Mouse (Mus musculus): ENCODE data around the gene Thsd4. TPM values are rescaled to one million over a fixed set of nuclear protein-coding genes. Genes with fewer than 3 reads are reported as not detected.

Thsd4 gene
- total and polyA plus RNA-seq, 2 experiments = 0.70 to 0.92 TPM

DNA sequence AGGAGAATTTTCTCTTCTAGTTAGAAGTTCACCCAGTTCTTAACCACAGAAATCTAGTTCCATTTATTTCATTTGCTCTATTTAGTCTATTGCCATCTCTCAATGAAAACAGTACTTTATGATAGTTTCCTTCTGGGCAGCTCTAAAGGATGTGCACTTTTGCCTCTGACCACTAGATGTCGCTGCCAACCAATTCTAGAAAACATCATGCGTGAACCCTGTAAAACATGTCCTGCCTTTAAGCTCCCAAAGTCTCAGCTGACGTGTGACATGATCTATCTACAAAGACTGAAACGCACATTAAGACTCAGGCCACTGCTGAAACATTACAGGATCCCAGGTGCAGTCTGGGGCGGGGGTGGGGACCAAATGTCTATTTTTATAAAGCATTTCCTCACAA, 276.9 kb downstream of the Thsd4 start:
- peak; percentile 36 for DNase-seq (ENCODE audit: extremely low read depth, low read depth, low spot score)
- Histone ChIP-seq H3K27ac (replicated peaks; ENCODE audit: insufficient read depth, low read depth, low read length) (no peak overlapping the region), H3K36me3 (ENCODE audit: control insufficient read depth, insufficient read depth, low read length) (no peaks in the 10 kb centered on the region), H3K27me3 (ENCODE audit: control insufficient read depth, insufficient read depth, low read length) (no peaks in the 10 kb centered on the region), H3K4me1 (ENCODE audit: control insufficient read depth, insufficient read depth, low read length) (no peaks in the 10 kb centered on the region), H3K4me3 (ENCODE audit: insufficient read depth, low read depth, low read length) (no peak overlapping the region), H3K79me2 (ENCODE audit: control insufficient read depth, insufficient read depth, low read length) (no peaks in the 10 kb centered on the region), H3K9ac (ENCODE audit: low read depth, low read length) (no peak overlapping the region)
- 9% methylated on average over 5 of the region's 5 CpGs for WGBS
- TF ChIP-seq POLR2A (IDR thresholded peaks at IDR 0.05; ENCODE audit: extremely low read depth, insufficient read depth, low read length) = no peak
- peak; percentile 67 for TF ChIP-seq CTCF (IDR thresholded peaks at IDR 0.05; ENCODE audit: low read depth, low read length)

DNA sequence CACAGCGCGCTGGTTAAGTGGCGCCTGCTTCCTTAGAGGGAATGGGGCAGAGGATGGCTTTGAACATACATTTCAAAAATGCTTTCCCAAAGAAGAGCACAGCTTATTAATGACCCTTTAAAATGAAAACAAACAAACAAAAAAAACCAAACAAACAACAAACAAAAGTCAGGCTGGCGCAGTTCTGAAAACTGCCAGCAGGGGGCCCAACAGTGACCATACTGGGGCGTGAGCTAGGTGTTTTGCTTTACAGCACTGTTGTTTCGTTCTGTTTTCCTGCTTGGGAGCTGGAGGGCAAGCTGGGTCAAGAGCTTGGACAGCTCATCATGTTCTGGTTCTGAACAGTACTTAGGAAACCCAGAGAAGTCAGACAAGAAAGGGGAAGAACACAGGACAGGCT, 278.3 kb downstream of the Thsd4 start:
- Histone ChIP-seq H3K27ac (replicated peaks; ENCODE audit: insufficient read depth, low read depth, low read length) (no peak overlapping the region), H3K79me2 (ENCODE audit: control insufficient read depth, insufficient read depth, low read length) (no peaks in the 10 kb centered on the region), H3K9ac (ENCODE audit: low read depth, low read length) (no peak overlapping the region), H3K4me1 (ENCODE audit: control insufficient read depth, insufficient read depth, low read length) (no peaks in the 10 kb centered on the region), H3K27me3 (ENCODE audit: control insufficient read depth, insufficient read depth, low read length) (no peaks in the 10 kb centered on the region), H3K4me3 (ENCODE audit: insufficient read depth, low read depth, low read length) (no peak overlapping the region), H3K36me3 (ENCODE audit: control insufficient read depth, insufficient read depth, low read length) (no peaks in the 10 kb centered on the region)
- DNase-seq (ENCODE audit: extremely low read depth, low read depth, low spot score) = no peak
- 71% methylated on average over 6 of the region's 6 CpGs for WGBS
- TF ChIP-seq POLR2A (IDR thresholded peaks at IDR 0.05; ENCODE audit: extremely low read depth, insufficient read depth, low read length) (no peak), CTCF (IDR thresholded peaks at IDR 0.05; ENCODE audit: low read depth, low read length) (peak; percentile 79)

DNA sequence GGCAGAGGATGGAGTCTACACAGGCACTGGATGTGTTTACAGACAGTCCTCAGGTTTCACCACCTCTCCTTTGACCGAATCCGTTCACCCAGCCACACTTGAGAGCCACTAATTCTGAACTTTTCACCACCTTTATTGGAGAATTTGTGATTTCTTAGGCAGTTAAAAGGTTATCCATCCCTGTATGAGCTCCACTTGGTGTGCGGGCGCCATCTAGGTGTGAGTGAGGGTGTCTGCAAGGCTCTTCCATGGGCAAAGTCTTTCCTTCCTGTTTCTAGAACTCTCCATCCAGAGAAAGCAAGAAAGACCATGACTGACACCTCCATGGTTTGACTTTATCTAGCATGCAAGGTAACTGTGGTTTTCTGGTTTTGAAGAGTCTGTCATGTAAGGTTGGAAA, 284.2 kb downstream of the Thsd4 start:
- Histone ChIP-seq H3K9ac (ENCODE audit: low read depth, low read length) (no peak overlapping the region), H3K27ac (replicated peaks; ENCODE audit: insufficient read depth, low read depth, low read length) (no peak overlapping the region), H3K79me2 (ENCODE audit: control insufficient read depth, insufficient read depth, low read length) (no peaks in the 10 kb centered on the region), H3K4me1 (ENCODE audit: control insufficient read depth, insufficient read depth, low read length) (no peaks in the 10 kb centered on the region), H3K27me3 (ENCODE audit: control insufficient read depth, insufficient read depth, low read length) (no peaks in the 10 kb centered on the region), H3K4me3 (ENCODE audit: insufficient read depth, low read depth, low read length) (no peak overlapping the region), H3K36me3 (ENCODE audit: control insufficient read depth, insufficient read depth, low read length) (no peaks in the 10 kb centered on the region)
- 46% methylated on average over 4 of the region's 4 CpGs for WGBS
- DNase-seq (ENCODE audit: extremely low read depth, low read depth, low spot score) = peak; percentile 8
- no peak for TF ChIP-seq POLR2A (IDR thresholded peaks at IDR 0.05; ENCODE audit: extremely low read depth, insufficient read depth, low read length)
- TF ChIP-seq CTCF (IDR thresholded peaks at IDR 0.05; ENCODE audit: low read depth, low read length) = peak; percentile 58

DNA sequence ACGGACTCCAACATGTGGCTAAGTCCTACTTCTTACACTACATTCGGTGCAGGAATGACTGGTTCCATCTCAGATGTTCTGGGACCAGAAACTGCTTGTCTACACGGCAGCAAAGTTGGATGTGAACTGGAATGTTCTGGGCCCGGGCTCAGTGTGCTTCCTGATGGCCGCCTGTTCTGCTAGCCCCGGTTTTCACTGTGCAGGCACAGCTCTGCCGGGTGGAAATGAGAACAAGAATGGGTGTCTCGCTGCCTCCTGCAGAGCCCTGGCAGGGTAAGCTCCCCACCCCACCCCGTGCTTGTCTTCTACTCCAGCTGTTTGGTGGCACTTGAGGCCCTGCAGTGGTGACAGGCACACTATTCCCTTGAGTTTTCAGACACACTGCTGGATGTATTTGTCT, 285.7 kb downstream of the Thsd4 start:
- no peak for TF ChIP-seq POLR2A (IDR thresholded peaks at IDR 0.05; ENCODE audit: extremely low read depth, insufficient read depth, low read length)
- TF ChIP-seq CTCF (IDR thresholded peaks at IDR 0.05; ENCODE audit: low read depth, low read length) = no peak
- Histone ChIP-seq H3K4me3 (ENCODE audit: insufficient read depth, low read depth, low read length) (no peak overlapping the region), H3K27me3 (ENCODE audit: control insufficient read depth, insufficient read depth, low read length) (no peaks in the 10 kb centered on the region), H3K4me1 (ENCODE audit: control insufficient read depth, insufficient read depth, low read length) (no peaks in the 10 kb centered on the region), H3K79me2 (ENCODE audit: control insufficient read depth, insufficient read depth, low read length) (no peaks in the 10 kb centered on the region), H3K9ac (ENCODE audit: low read depth, low read length) (no peak overlapping the region), H3K36me3 (ENCODE audit: control insufficient read depth, insufficient read depth, low read length) (no peaks in the 10 kb centered on the region), H3K27ac (replicated peaks; ENCODE audit: insufficient read depth, low read depth, low read length) (no peak overlapping the region)
- DNase-seq (ENCODE audit: extremely low read depth, low read depth, low spot score) = no peak
- 84% methylated on average over 9 of the region's 9 CpGs for WGBS

DNA sequence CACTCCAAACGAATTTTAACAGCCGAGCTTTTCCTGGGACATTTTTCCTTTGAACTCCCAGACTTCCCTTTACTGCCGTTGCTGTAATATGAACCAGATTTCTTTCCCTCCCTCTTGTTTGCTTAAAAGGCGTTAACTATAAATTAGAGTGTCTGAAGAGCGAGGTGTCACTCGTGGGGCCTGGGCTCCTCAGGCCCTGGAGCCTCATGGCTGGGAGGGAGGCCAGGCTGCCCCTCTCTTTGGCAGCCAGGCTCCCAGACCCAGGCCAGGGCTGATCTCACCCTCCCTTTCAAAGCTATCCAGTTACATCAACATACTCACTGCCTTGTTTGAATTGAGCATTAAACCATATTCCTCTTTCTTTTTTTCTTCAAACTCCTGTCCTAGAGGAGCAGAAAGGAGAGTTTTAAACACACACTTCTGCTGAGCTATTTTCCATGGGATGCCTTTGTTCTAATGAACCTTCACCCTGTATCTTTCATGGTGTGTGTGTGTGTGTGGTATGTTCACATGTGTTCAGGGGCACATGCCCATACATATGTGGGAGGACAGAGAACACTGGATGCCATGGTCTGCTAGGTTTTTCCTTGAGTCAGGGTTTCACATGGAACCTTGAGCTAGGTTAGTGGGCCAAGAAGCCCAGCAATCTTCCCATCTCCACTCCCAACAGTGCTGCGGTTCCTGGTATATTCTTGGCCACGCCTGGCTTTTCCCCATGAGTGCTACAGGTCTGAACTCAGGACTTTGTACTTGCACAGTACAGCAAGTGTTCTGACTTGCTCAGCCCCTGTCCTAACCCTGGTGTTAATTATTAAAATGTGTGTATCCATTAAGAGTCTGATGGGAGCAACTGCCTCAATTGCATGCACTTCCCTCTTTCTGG, 287.4 kb downstream of the Thsd4 start:
- Histone ChIP-seq H3K4me3 (ENCODE audit: insufficient read depth, low read depth, low read length) (no peak overlapping the region), H3K9ac (ENCODE audit: low read depth, low read length) (no peak overlapping the region), H3K27ac (replicated peaks; ENCODE audit: insufficient read depth, low read depth, low read length) (no peak overlapping the region), H3K79me2 (ENCODE audit: control insufficient read depth, insufficient read depth, low read length) (no peaks in the 10 kb centered on the region), H3K4me1 (ENCODE audit: control insufficient read depth, insufficient read depth, low read length) (no peaks in the 10 kb centered on the region), H3K27me3 (ENCODE audit: control insufficient read depth, insufficient read depth, low read length) (no peaks in the 10 kb centered on the region), H3K36me3 (ENCODE audit: control insufficient read depth, insufficient read depth, low read length) (no peaks in the 10 kb centered on the region)
- DNase-seq (ENCODE audit: extremely low read depth, low read depth, low spot score) = peak; percentile 51
- WGBS = 60% methylated on average over 8 of the region's 8 CpGs
- TF ChIP-seq POLR2A (IDR thresholded peaks at IDR 0.05; ENCODE audit: extremely low read depth, insufficient read depth, low read length) (no peak), CTCF (IDR thresholded peaks at IDR 0.05; ENCODE audit: low read depth, low read length) (no peak)
